Mouse (Mus musculus): ENCODE results near the gene Spag6.

DNA sequence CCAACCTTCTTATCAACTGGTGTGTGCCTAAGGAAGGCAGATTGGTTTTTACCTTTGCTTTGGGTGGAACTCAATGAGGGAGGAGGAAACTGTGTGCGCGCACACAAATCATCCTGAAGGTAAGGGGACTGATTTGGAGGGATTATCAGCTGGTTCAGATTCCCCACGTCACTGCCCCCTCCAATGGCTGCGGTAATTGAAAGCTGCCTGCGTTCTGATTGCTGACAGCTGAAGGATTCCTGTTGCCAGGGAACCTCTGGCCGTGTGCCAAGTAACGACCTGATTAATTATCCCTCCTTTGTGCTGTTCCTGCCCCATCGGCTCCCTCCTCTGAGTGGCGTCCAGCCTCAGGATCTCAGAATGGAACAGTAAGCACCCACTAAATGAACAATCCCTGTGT is 84.4 kb downstream of the Spag6 start:
- TF ChIP-seq CTCF (IDR thresholded peaks at IDR 0.05; ENCODE audit: extremely low read depth, insufficient read depth, insufficient read length, insufficient replicate concordance) (no peak), POLR2A (IDR thresholded peaks at IDR 0.05; ENCODE audit: low read depth, low read length) (no peak)
